Mouse (Mus musculus): ENCODE measurements at regions not wholly inside any gene's neighbourhood (a gene's known extent, or its start where the extent isn't known, plus 50 kb on each side); places are given as distances from the start of the nearest gene placed in this dataset.
A peak's percentile ranks its signal among the peaks of the same experiment; 100 is the strongest.

- no peak for ATAC-seq
- H3K9me3 ChIP-seq (ENCODE audit: control insufficient read depth, low read length), result no peaks in the 10 kb centered on the region
- 93% methylated on average over 5 of the region's 5 CpGs for WGBS
These were observed 134.3 kb upstream of the Irf2bp2 start for GRCm38 (mm10) chr8:126728135-126728534.

GRCm38 (mm10) chr8:126727068-126727467 is 133.3 kb upstream of the Irf2bp2 start:
- H3K36me3 ChIP-seq (ENCODE audit: control insufficient read depth, insufficient read depth, low read length), result no peaks in the 10 kb centered on the region
- H3K9me3 ChIP-seq (ENCODE audit: control insufficient read depth, low read length), result no peaks in the 10 kb centered on the region
- no peak overlapping the region for H3K9ac ChIP-seq (ENCODE audit: low read depth, low read length)
- no peak for ATAC-seq
- WGBS, result 90% methylated on average over 2 of the region's 2 CpGs
- no peaks in the 10 kb centered on the region for H3K27me3 ChIP-seq (replicated peaks; ENCODE audit: control insufficient read depth, insufficient read depth, low read length)
- no peak overlapping the region for H3K4me2 ChIP-seq (ENCODE audit: low read length)
- H3K27ac ChIP-seq (ENCODE audit: low read depth, low read length), result no peak overlapping the region
- no peak overlapping the region for H3K4me3 ChIP-seq (ENCODE audit: low read length)
- H3K4me1 ChIP-seq (ENCODE audit: control insufficient read depth, insufficient read depth, low read depth, low read length), result no peaks in the 10 kb centered on the region

More at GRCm38 (mm10) chr8:126728135-126728534, 134.3 kb upstream of the Irf2bp2 start:
- Histone ChIP-seq H3K4me3 (ENCODE audit: low read length) (no peak overlapping the region), H3K4me1 (ENCODE audit: control insufficient read depth, insufficient read depth, low read depth, low read length) (peaks cover under 1% of the 10 kb centered on the region; the same call in 1 of the 2 replicates), H3K4me2 (ENCODE audit: low read length) (no peak overlapping the region), H3K9ac (ENCODE audit: low read depth, low read length) (no peak overlapping the region), H3K27ac (ENCODE audit: low read depth, low read length) (no peak overlapping the region), H3K27me3 (replicated peaks; ENCODE audit: control insufficient read depth, insufficient read depth, low read length) (no peaks in the 10 kb centered on the region), H3K36me3 (ENCODE audit: control insufficient read depth, insufficient read depth, low read length) (no peaks in the 10 kb centered on the region)

- 89% methylated on average over 9 of the region's 9 CpGs for whole genome bisulfite sequencing
- H3K36me3 ChIP-seq (ENCODE audit: control insufficient read depth, insufficient read depth, low read length), result no peaks in the 10 kb centered on the region
These were observed 129.7 kb upstream of the Irf2bp2 start for GRCm38 (mm10) chr8:126723259-126724122.

GRCm38 (mm10) chr8:126721621-126722020 is 127.8 kb upstream of the Irf2bp2 start:
- 51% methylated on average over 10 of the region's 10 CpGs for WGBS
- no peak overlapping the region for H3K27ac ChIP-seq (ENCODE audit: low read depth, low read length)
- peak; percentile 72 for ATAC-seq

More at GRCm38 (mm10) chr8:126723259-126724122, 129.7 kb upstream of the Irf2bp2 start:
- Histone ChIP-seq H3K27me3 (replicated peaks; ENCODE audit: control insufficient read depth, insufficient read depth, low read length) (no peaks in the 10 kb centered on the region), H3K4me2 (ENCODE audit: low read length) (no peak overlapping the region), H3K27ac (ENCODE audit: low read depth, low read length) (no peak overlapping the region), H3K9me3 (ENCODE audit: control insufficient read depth, low read length) (no peaks in the 10 kb centered on the region), H3K9ac (ENCODE audit: low read depth, low read length) (no peak overlapping the region), H3K4me3 (ENCODE audit: low read length) (no peak overlapping the region), H3K4me1 (ENCODE audit: control insufficient read depth, insufficient read depth, low read depth, low read length) (no peaks in the 10 kb centered on the region; the same call in 1 of the 2 replicates)
- no peak for ATAC-seq

GRCm38 (mm10) chr8:126720473-126721145 is 126.8 kb upstream of the Irf2bp2 start:
- WGBS, result 85% methylated on average over 4 of the region's 4 CpGs
- no peak overlapping the region for H3K4me3 ChIP-seq (ENCODE audit: low read length)
- no peaks in the 10 kb centered on the region for H3K36me3 ChIP-seq (ENCODE audit: control insufficient read depth, insufficient read depth, low read length)
- H3K27ac ChIP-seq (ENCODE audit: low read depth, low read length), result no peak overlapping the region
- no peaks in the 10 kb centered on the region; the same call in 1 of the 2 replicates for H3K4me1 ChIP-seq (ENCODE audit: control insufficient read depth, insufficient read depth, low read depth, low read length)
- H3K4me2 ChIP-seq (ENCODE audit: low read length), result no peak overlapping the region
- no peak overlapping the region for H3K9ac ChIP-seq (ENCODE audit: low read depth, low read length)
- no peaks in the 10 kb centered on the region for H3K27me3 ChIP-seq (replicated peaks; ENCODE audit: control insufficient read depth, insufficient read depth, low read length)
- peak; percentile 30; the same call in 1 of the 2 replicates for ATAC-seq
- H3K9me3 ChIP-seq (ENCODE audit: control insufficient read depth, low read length), result no peaks in the 10 kb centered on the region

More at GRCm38 (mm10) chr8:126721621-126722020, 127.8 kb upstream of the Irf2bp2 start:
- Histone ChIP-seq H3K4me3 (ENCODE audit: low read length) (no peak overlapping the region), H3K36me3 (ENCODE audit: control insufficient read depth, insufficient read depth, low read length) (no peaks in the 10 kb centered on the region), H3K9ac (ENCODE audit: low read depth, low read length) (no peak overlapping the region), H3K27me3 (replicated peaks; ENCODE audit: control insufficient read depth, insufficient read depth, low read length) (no peaks in the 10 kb centered on the region), H3K4me2 (ENCODE audit: low read length) (no peak overlapping the region), H3K9me3 (ENCODE audit: control insufficient read depth, low read length) (no peaks in the 10 kb centered on the region), H3K4me1 (ENCODE audit: control insufficient read depth, insufficient read depth, low read depth, low read length) (no peaks in the 10 kb centered on the region; the same call in 1 of the 2 replicates)

- Histone ChIP-seq H3K9me3 (ENCODE audit: control insufficient read depth, low read length) (no peaks in the 10 kb centered on the region), H3K36me3 (ENCODE audit: control insufficient read depth, insufficient read depth, low read length) (no peaks in the 10 kb centered on the region), H3K4me2 (ENCODE audit: low read length) (no peak overlapping the region), H3K4me1 (ENCODE audit: control insufficient read depth, insufficient read depth, low read depth, low read length) (no peaks in the 10 kb centered on the region; the same call in 1 of the 2 replicates), H3K4me3 (ENCODE audit: low read length) (no peak overlapping the region), H3K9ac (ENCODE audit: low read depth, low read length) (no peak overlapping the region), H3K27ac (ENCODE audit: low read depth, low read length) (no peak overlapping the region), H3K27me3 (replicated peaks; ENCODE audit: control insufficient read depth, insufficient read depth, low read length) (no peaks in the 10 kb centered on the region)
- ATAC-seq, result no peak
- WGBS, result 95% methylated on average over 2 of the region's 2 CpGs
These were observed 126.0 kb upstream of the Irf2bp2 start for GRCm38 (mm10) chr8:126719748-126720147.

GRCm38 (mm10) chr8:126717652-126718155 is 123.9 kb upstream of the Irf2bp2 start:
- peaks cover 2% of the 10 kb centered on the region for H3K4me1 ChIP-seq (ENCODE audit: control insufficient read depth, insufficient read depth, low read depth, low read length)
- no peaks in the 10 kb centered on the region for H3K27me3 ChIP-seq (replicated peaks; ENCODE audit: control insufficient read depth, insufficient read depth, low read length)
- H3K36me3 ChIP-seq (ENCODE audit: control insufficient read depth, insufficient read depth, low read length), result no peaks in the 10 kb centered on the region
- H3K9ac ChIP-seq (ENCODE audit: low read depth, low read length), result no peak overlapping the region
- no peak overlapping the region for H3K27ac ChIP-seq (ENCODE audit: low read depth, low read length)
- H3K4me3 ChIP-seq (ENCODE audit: low read length), result no peak overlapping the region
- no peak overlapping the region for H3K4me2 ChIP-seq (ENCODE audit: low read length)
- ATAC-seq, result no peak
- no peaks in the 10 kb centered on the region for H3K9me3 ChIP-seq (ENCODE audit: control insufficient read depth, low read length)
- 69% methylated on average over 2 of the region's 2 CpGs for WGBS

GRCm38 (mm10) chr8:126715666-126716065 is 121.9 kb upstream of the Irf2bp2 start:
- no peak overlapping the region for H3K4me3 ChIP-seq (ENCODE audit: low read length)
- 95% methylated on average over 1 of the region's 1 CpGs for WGBS
- no peak for ATAC-seq
- no peaks in the 10 kb centered on the region for H3K9me3 ChIP-seq (ENCODE audit: control insufficient read depth, low read length)
- H3K4me1 ChIP-seq (ENCODE audit: control insufficient read depth, insufficient read depth, low read depth, low read length), result peaks cover 6% of the 10 kb centered on the region
- no peaks in the 10 kb centered on the region for H3K27me3 ChIP-seq (replicated peaks; ENCODE audit: control insufficient read depth, insufficient read depth, low read length)
- H3K27ac ChIP-seq (ENCODE audit: low read depth, low read length), result no peak overlapping the region
- H3K9ac ChIP-seq (ENCODE audit: low read depth, low read length), result no peak overlapping the region
- no peak overlapping the region for H3K4me2 ChIP-seq (ENCODE audit: low read length)
- no peaks in the 10 kb centered on the region for H3K36me3 ChIP-seq (ENCODE audit: control insufficient read depth, insufficient read depth, low read length)

- no peaks in the 10 kb centered on the region for H3K9me3 ChIP-seq (ENCODE audit: control insufficient read depth, low read length)
- H3K4me1 ChIP-seq (ENCODE audit: control insufficient read depth, insufficient read depth, low read depth, low read length), result peaks cover 6% of the 10 kb centered on the region
- 48% methylated on average over 8 of the region's 8 CpGs for WGBS
- no peaks in the 10 kb centered on the region for H3K27me3 ChIP-seq (replicated peaks; ENCODE audit: control insufficient read depth, insufficient read depth, low read length)
- H3K36me3 ChIP-seq (ENCODE audit: control insufficient read depth, insufficient read depth, low read length), result no peaks in the 10 kb centered on the region
- H3K9ac ChIP-seq (ENCODE audit: low read depth, low read length), result no peak overlapping the region
- no peak overlapping the region for H3K4me2 ChIP-seq (ENCODE audit: low read length)
- H3K27ac ChIP-seq (ENCODE audit: low read depth, low read length), result no peak overlapping the region
- ATAC-seq, result no peak
- no peak overlapping the region for H3K4me3 ChIP-seq (ENCODE audit: low read length)
These were observed 119.9 kb upstream of the Irf2bp2 start for GRCm38 (mm10) chr8:126713602-126714145.

Measured in hindbrain, embryonic 16.5 days (tissue).